Mouse (Mus musculus): ENCODE measurements around the gene Lrrc20. TPM values are rescaled to one million over a fixed set of nuclear protein-coding genes. Genes with fewer than 3 reads are reported as not detected.

Gene Lrrc20
- polyA plus RNA-seq (2015; fragmentation: Nextera tagmentation; extraction: Ambion mirVana) = 12.1 and 14.5 TPM in 2 replicates

- H3K9me3 ChIP-seq (replicated peaks) = no peaks in the 10 kb centered on the region
- H3K27me3 ChIP-seq (replicated peaks) = no peaks in the 10 kb centered on the region
- ATAC-seq (ENCODE audit: low FRiP score) = peak; percentile 99
- H3K4me2 ChIP-seq = peak within 1 kb of the TSS; percentile 78
- peak within 1 kb of the TSS; percentile 77 for H3K27ac ChIP-seq (replicated peaks)
- no peaks in the 10 kb centered on the region for H3K36me3 ChIP-seq
- H3K4me1 ChIP-seq = peaks cover 23% of the 10 kb centered on the region
- peak within 1 kb of the TSS; percentile 69 for H3K9ac ChIP-seq (replicated peaks)
- WGBS = under 1% methylated on average over 63 of the region's 70 CpGs
- peak within 1 kb of the TSS; percentile 76 for H3K4me3 ChIP-seq (replicated peaks)
These were observed at the start of gene Lrrc20 for GRCm38 (mm10) chr10:61475594-61476439. TSS of gene Lrrc20 (plus strand) at chr10:61475801.

- peaks cover 23% of the 10 kb centered on the region for H3K4me1 ChIP-seq
- H3K27me3 ChIP-seq (replicated peaks) = no peaks in the 10 kb centered on the region; the same call in 1 of the 2 replicates
- H3K4me2 ChIP-seq = no peak overlapping the region
- no peak overlapping the region for H3K4me3 ChIP-seq (replicated peaks)
- ATAC-seq (ENCODE audit: low FRiP score) = no peak
- H3K9ac ChIP-seq (replicated peaks) = no peak overlapping the region
- no peaks in the 10 kb centered on the region for H3K9me3 ChIP-seq (replicated peaks)
- 62% methylated on average over 2 of the region's 2 CpGs for WGBS
- peaks cover 18% of the 10 kb centered on the region for H3K36me3 ChIP-seq
- H3K27ac ChIP-seq (replicated peaks) = no peak overlapping the region
These were observed 49.3 kb upstream of the Lrrc20 start for GRCm38 (mm10) chr10:61426251-61426757.

- 80% methylated on average over 6 of the region's 6 CpGs for WGBS
- ATAC-seq (ENCODE audit: low FRiP score) = no peak
- no peaks in the 10 kb centered on the region for H3K27me3 ChIP-seq (replicated peaks)
- no peak overlapping the region for H3K27ac ChIP-seq (replicated peaks)
- H3K4me2 ChIP-seq = no peak overlapping the region
- H3K4me1 ChIP-seq = peaks cover 23% of the 10 kb centered on the region
- H3K9ac ChIP-seq (replicated peaks) = no peak overlapping the region
- no peaks in the 10 kb centered on the region for H3K9me3 ChIP-seq (replicated peaks)
- H3K36me3 ChIP-seq = peaks cover 26% of the 10 kb centered on the region
- H3K4me3 ChIP-seq (replicated peaks) = no peak overlapping the region
These were observed 47.6 kb upstream of the Lrrc20 start for GRCm38 (mm10) chr10:61427951-61428350.

- 0 out of 2 replicates have a peak overlapping the region, but pooled peaks have one; percentile 18 for H3K27ac ChIP-seq (replicated peaks)
- 25% methylated on average over 4 of the region's 4 CpGs for WGBS
- peaks cover 31% of the 10 kb centered on the region for H3K36me3 ChIP-seq
- H3K4me3 ChIP-seq (replicated peaks) = no peak overlapping the region
- ATAC-seq (ENCODE audit: low FRiP score) = no peak
- H3K4me2 ChIP-seq = no peak overlapping the region
- no peak overlapping the region for H3K9ac ChIP-seq (replicated peaks)
- H3K4me1 ChIP-seq = peaks cover 23% of the 10 kb centered on the region
- no peaks in the 10 kb centered on the region for H3K27me3 ChIP-seq (replicated peaks)
- H3K9me3 ChIP-seq (replicated peaks) = no peaks in the 10 kb centered on the region
These were observed 47.2 kb upstream of the Lrrc20 start for GRCm38 (mm10) chr10:61428416-61428815.

GRCm38 (mm10) chr10:61429043-61429442, 46.6 kb upstream of the Lrrc20 start:
- Histone ChIP-seq H3K4me3 (replicated peaks) (no peak overlapping the region), H3K9ac (replicated peaks) (no peak overlapping the region), H3K4me2 (no peak overlapping the region), H3K27me3 (replicated peaks) (no peaks in the 10 kb centered on the region), H3K27ac (replicated peaks) (peak overlapping the region; percentile 18; the same call in 1 of the 2 replicates), H3K36me3 (peaks cover 37% of the 10 kb centered on the region), H3K4me1 (peaks cover 21% of the 10 kb centered on the region), H3K9me3 (replicated peaks) (no peaks in the 10 kb centered on the region)
- WGBS = 84% methylated on average over 5 of the region's 5 CpGs
- ATAC-seq (ENCODE audit: low FRiP score) = no peak

GRCm38 (mm10) chr10:61431375-61431774, 44.2 kb upstream of the Lrrc20 start:
- no peak for ATAC-seq (ENCODE audit: low FRiP score)
- H3K9me3 ChIP-seq (replicated peaks) = no peaks in the 10 kb centered on the region
- peaks cover 9% of the 10 kb centered on the region for H3K4me1 ChIP-seq
- H3K4me3 ChIP-seq (replicated peaks) = no peak overlapping the region
- WGBS = 90% methylated on average over 9 of the region's 9 CpGs
- H3K4me2 ChIP-seq = no peak overlapping the region
- no peak overlapping the region for H3K9ac ChIP-seq (replicated peaks)
- H3K27ac ChIP-seq (replicated peaks) = no peak overlapping the region
- peaks cover 46% of the 10 kb centered on the region for H3K36me3 ChIP-seq
- H3K27me3 ChIP-seq (replicated peaks) = no peaks in the 10 kb centered on the region

GRCm38 (mm10) chr10:61440202-61440800, 35.3 kb upstream of the Lrrc20 start:
- Histone ChIP-seq H3K9me3 (replicated peaks) (no peaks in the 10 kb centered on the region), H3K9ac (replicated peaks) (no peak overlapping the region), H3K36me3 (no peaks in the 10 kb centered on the region), H3K4me3 (replicated peaks) (no peak overlapping the region), H3K4me2 (no peak overlapping the region), H3K4me1 (peaks cover 29% of the 10 kb centered on the region), H3K27me3 (replicated peaks) (no peaks in the 10 kb centered on the region), H3K27ac (replicated peaks) (no peak overlapping the region)
- no peak; the same call in 1 of the 2 replicates for ATAC-seq (ENCODE audit: low FRiP score)
- 97% methylated on average over 7 of the region's 7 CpGs for WGBS

GRCm38 (mm10) chr10:61443456-61443855, 32.1 kb upstream of the Lrrc20 start:
- WGBS = 47% methylated on average over 6 of the region's 6 CpGs
- Histone ChIP-seq H3K9me3 (replicated peaks) (no peaks in the 10 kb centered on the region), H3K36me3 (no peaks in the 10 kb centered on the region), H3K27ac (replicated peaks) (0 out of 2 replicates have a peak overlapping the region, but pooled peaks have one; percentile 58), H3K4me1 (peaks cover 57% of the 10 kb centered on the region), H3K4me3 (replicated peaks) (no peak overlapping the region), H3K9ac (replicated peaks) (no peak overlapping the region), H3K27me3 (replicated peaks) (no peaks in the 10 kb centered on the region), H3K4me2 (no peak overlapping the region)
- ATAC-seq (ENCODE audit: low FRiP score) = no peak

- Histone ChIP-seq H3K4me1 (peaks cover 61% of the 10 kb centered on the region), H3K4me3 (replicated peaks) (no peak overlapping the region), H3K27me3 (replicated peaks) (no peaks in the 10 kb centered on the region), H3K27ac (replicated peaks) (0 out of 2 replicates have a peak overlapping the region, but pooled peaks have one; percentile 58), H3K9me3 (replicated peaks) (no peaks in the 10 kb centered on the region), H3K9ac (replicated peaks) (no peak overlapping the region), H3K4me2 (no peak overlapping the region), H3K36me3 (no peaks in the 10 kb centered on the region)
- 84% methylated on average over 1 of the region's 1 CpGs for WGBS
- no peak for ATAC-seq (ENCODE audit: low FRiP score)
These were observed 31.7 kb upstream of the Lrrc20 start for GRCm38 (mm10) chr10:61443876-61444275.

GRCm38 (mm10) chr10:61445016-61445415, 30.6 kb upstream of the Lrrc20 start:
- Histone ChIP-seq H3K36me3 (no peaks in the 10 kb centered on the region), H3K4me3 (replicated peaks) (no peak overlapping the region), H3K4me2 (no peak overlapping the region), H3K4me1 (peaks cover 72% of the 10 kb centered on the region), H3K9me3 (replicated peaks) (no peaks in the 10 kb centered on the region), H3K27ac (replicated peaks) (no peak overlapping the region), H3K27me3 (replicated peaks) (no peaks in the 10 kb centered on the region), H3K9ac (replicated peaks) (no peak overlapping the region)
- no peak for ATAC-seq (ENCODE audit: low FRiP score)
- WGBS = 77% methylated on average over 3 of the region's 3 CpGs

- H3K4me2 ChIP-seq = peak overlapping the region; percentile 11; the same call in 1 of the 2 replicates
- 74% methylated on average over 10 of the region's 10 CpGs for WGBS
- H3K9ac ChIP-seq (replicated peaks) = 0 out of 2 replicates have a peak overlapping the region, but pooled peaks have one; percentile 5
- H3K9me3 ChIP-seq (replicated peaks) = no peaks in the 10 kb centered on the region
- peak overlapping the region; percentile 34; the same call in 1 of the 2 replicates for H3K27ac ChIP-seq (replicated peaks)
- H3K27me3 ChIP-seq (replicated peaks) = no peaks in the 10 kb centered on the region
- ATAC-seq (ENCODE audit: low FRiP score) = no peak
- H3K36me3 ChIP-seq = no peaks in the 10 kb centered on the region
- no peak overlapping the region for H3K4me3 ChIP-seq (replicated peaks)
- H3K4me1 ChIP-seq = peaks cover 86% of the 10 kb centered on the region
These were observed 27.8 kb upstream of the Lrrc20 start for GRCm38 (mm10) chr10:61447581-61448353.

All from neural tube, embryonic 15.5 days (tissue).